Mouse (Mus musculus) forebrain, embryonic 13.5 days (tissue): ENCODE data around the gene Entpd7. TPM values are rescaled to one million over a fixed set of nuclear protein-coding genes. Genes with fewer than 3 reads are reported as not detected.

ENCODE experiments used
- ATAC-seq: fragments of 200-750 bp; cut with Nextera tagmentation; 2 replicates; pipeline ENCODE4 v1.8.0; 2017
- H3K27ac ChIP-seq: fragments of 300-500 bp; sonication (generic); 2 replicates; pipeline ENCODE4 v1.5.1; 2015; ENCODE audit warnings: inconsistent platforms, mild to moderate bottlenecking, moderate library complexity
- H3K27me3 ChIP-seq: fragments of 300-500 bp; sonication (generic); 2 replicates; pipeline ENCODE4 v1.6.1; 2015; ENCODE audit warnings: mild to moderate bottlenecking, inconsistent platforms
- H3K36me3 ChIP-seq: fragments of 300-500 bp; sonication (generic); 2 replicates; pipeline ENCODE4 v1.6.1; 2015; ENCODE audit warnings: mild to moderate bottlenecking, inconsistent platforms; ENCODE audit not compliant: poor library complexity, severe bottlenecking
- H3K4me1 ChIP-seq: fragments of 300-500 bp; sonication (generic); 2 replicates; pipeline ENCODE4 v1.6.1; 2015; ENCODE audit warnings: inconsistent platforms
- H3K4me2 ChIP-seq: fragments of 300-500 bp; sonication (generic); 2 replicates; pipeline ENCODE4 v1.6.1; 2015; ENCODE audit warnings: inconsistent platforms, mild to moderate bottlenecking, moderate library complexity
- H3K4me3 ChIP-seq: fragments of 300-500 bp; sonication (generic); 2 replicates; pipeline ENCODE4 v1.5.1; 2015; ENCODE audit warnings: mild to moderate bottlenecking, inconsistent platforms
- H3K9ac ChIP-seq: fragments of 300-500 bp; sonication (generic); 2 replicates; pipeline ENCODE4 v1.6.1; 2015; ENCODE audit warnings: mild to moderate bottlenecking, inconsistent platforms
- H3K9me3 ChIP-seq: fragments of 300-500 bp; sonication (generic); replicated peaks from 2 replicates; pipeline ENCODE4 v1.6.1; 2016; ENCODE audit warnings: inconsistent platforms
- WGBS: fragments of 180-500 bp; shearing (Covaris S2); methylation state at CpG from one replicate; pipeline ENCODE4 v1.1.7; 2015; 5-methylcytosine and 5-hydroxymethylcytosine counted together
- polyA plus RNA-seq: library from polyadenylated mRNA; unstranded; fragments of >200 nt; fragmentation: Nextera tagmentation; extraction: Ambion mirVana; gene quantifications from 2 replicates; pipeline ENCODE4 v1.2.1, GENCODE M21; 2015

Gene Entpd7
- polyA plus RNA-seq = 7.4 and 8.3 TPM in 2 replicates

GRCm38 (mm10) chr19:43689419-43690246 is at the start of gene Entpd7:
Gene Entpd7, plus strand, starts transcription at chr19:43689672.
- H3K27me3 ChIP-seq = no peaks in the 10 kb centered on the region; the same call in 1 of the 2 replicates
- peak within 1 kb of the TSS; percentile 85 for H3K4me3 ChIP-seq
- peak within 1 kb of the TSS; percentile 71 for H3K27ac ChIP-seq
- H3K36me3 ChIP-seq = peaks cover 5% of the 10 kb centered on the region; the same call in 1 of the 2 replicates
- peak within 1 kb of the TSS; percentile 74 for H3K4me2 ChIP-seq
- peaks cover 17% of the 10 kb centered on the region for H3K4me1 ChIP-seq
- WGBS = under 1% methylated on average over 60 of the region's 60 CpGs
- H3K9me3 ChIP-seq = no peaks in the 10 kb centered on the region
- peak within 1 kb of the TSS; percentile 91 for H3K9ac ChIP-seq
- peak; percentile 99 for ATAC-seq

- no peaks in the 10 kb centered on the region for H3K4me1 ChIP-seq
- no peaks in the 10 kb centered on the region for H3K36me3 ChIP-seq
Observed at GRCm38 (mm10) chr19:43641833-43642232, 47.6 kb upstream of the Entpd7 start.

GRCm38 (mm10) chr19:43642843-43643242 is 46.6 kb upstream of the Entpd7 start:
- H3K9ac ChIP-seq = no peak overlapping the region
- H3K4me3 ChIP-seq = no peak overlapping the region
- no peaks in the 10 kb centered on the region for H3K27me3 ChIP-seq
- H3K27ac ChIP-seq = no peak overlapping the region
- WGBS = 90% methylated on average over 9 of the region's 9 CpGs
- no peak overlapping the region for H3K4me2 ChIP-seq
- H3K9me3 ChIP-seq = no peaks in the 10 kb centered on the region
- no peak for ATAC-seq
- H3K36me3 ChIP-seq = no peaks in the 10 kb centered on the region
- no peaks in the 10 kb centered on the region for H3K4me1 ChIP-seq

More at GRCm38 (mm10) chr19:43641833-43642232, 47.6 kb upstream of the Entpd7 start:
- H3K9me3 ChIP-seq = no peaks in the 10 kb centered on the region
- H3K27ac ChIP-seq = no peak overlapping the region
- H3K4me3 ChIP-seq = no peak overlapping the region
- 73% methylated on average over 11 of the region's 11 CpGs for WGBS
- H3K27me3 ChIP-seq = no peaks in the 10 kb centered on the region
- no peak for ATAC-seq
- no peak overlapping the region for H3K4me2 ChIP-seq
- no peak overlapping the region for H3K9ac ChIP-seq

GRCm38 (mm10) chr19:43645508-43645907 is 44.0 kb upstream of the Entpd7 start:
- no peak for ATAC-seq
- no peak overlapping the region for H3K27ac ChIP-seq
- no peaks in the 10 kb centered on the region for H3K4me1 ChIP-seq
- no peaks in the 10 kb centered on the region for H3K36me3 ChIP-seq
- no peak overlapping the region for H3K9ac ChIP-seq
- 88% methylated on average over 9 of the region's 9 CpGs for WGBS
- H3K9me3 ChIP-seq = no peaks in the 10 kb centered on the region
- H3K4me2 ChIP-seq = no peak overlapping the region
- no peaks in the 10 kb centered on the region for H3K27me3 ChIP-seq
- H3K4me3 ChIP-seq = no peak overlapping the region

- no peaks in the 10 kb centered on the region for H3K4me1 ChIP-seq
- H3K36me3 ChIP-seq = no peaks in the 10 kb centered on the region
- no peaks in the 10 kb centered on the region for H3K27me3 ChIP-seq
- 61% methylated on average over 7 of the region's 7 CpGs for WGBS
- H3K4me2 ChIP-seq = no peak overlapping the region
- ATAC-seq = no peak
- H3K27ac ChIP-seq = no peak overlapping the region
- no peak overlapping the region for H3K9ac ChIP-seq
- H3K4me3 ChIP-seq = no peak overlapping the region
- no peaks in the 10 kb centered on the region for H3K9me3 ChIP-seq
Observed at GRCm38 (mm10) chr19:43646852-43647251, 42.6 kb upstream of the Entpd7 start.

GRCm38 (mm10) chr19:43647261-43647660 is 42.2 kb upstream of the Entpd7 start:
- H3K27me3 ChIP-seq = no peaks in the 10 kb centered on the region
- H3K9ac ChIP-seq = no peak overlapping the region
- H3K4me2 ChIP-seq = no peak overlapping the region
- 93% methylated on average over 9 of the region's 9 CpGs for WGBS
- H3K4me3 ChIP-seq = no peak overlapping the region
- H3K4me1 ChIP-seq = no peaks in the 10 kb centered on the region
- no peak overlapping the region for H3K27ac ChIP-seq
- no peaks in the 10 kb centered on the region for H3K36me3 ChIP-seq
- H3K9me3 ChIP-seq = no peaks in the 10 kb centered on the region
- ATAC-seq = no peak

- H3K36me3 ChIP-seq = no peaks in the 10 kb centered on the region
- H3K4me3 ChIP-seq = no peak overlapping the region
- H3K9me3 ChIP-seq = no peaks in the 10 kb centered on the region
- no peaks in the 10 kb centered on the region for H3K4me1 ChIP-seq
- H3K27ac ChIP-seq = no peak overlapping the region
- no peak overlapping the region for H3K9ac ChIP-seq
- WGBS = 92% methylated on average over 4 of the region's 4 CpGs
- no peak overlapping the region for H3K4me2 ChIP-seq
- H3K27me3 ChIP-seq = no peaks in the 10 kb centered on the region
- no peak for ATAC-seq
Observed at GRCm38 (mm10) chr19:43648343-43648742, 41.1 kb upstream of the Entpd7 start.

- H3K9me3 ChIP-seq = no peaks in the 10 kb centered on the region
- H3K9ac ChIP-seq = no peak overlapping the region
- no peak overlapping the region for H3K27ac ChIP-seq
- no peak for ATAC-seq
- H3K36me3 ChIP-seq = no peaks in the 10 kb centered on the region
- no peaks in the 10 kb centered on the region for H3K4me1 ChIP-seq
- peaks cover 5% of the 10 kb centered on the region for H3K27me3 ChIP-seq
- H3K4me3 ChIP-seq = no peak overlapping the region
- H3K4me2 ChIP-seq = no peak overlapping the region
- 60% methylated on average over 8 of the region's 8 CpGs for WGBS
Observed at GRCm38 (mm10) chr19:43651241-43651785, 38.2 kb upstream of the Entpd7 start.

- Histone ChIP-seq H3K27ac (no peak overlapping the region), H3K36me3 (no peaks in the 10 kb centered on the region), H3K9ac (no peak overlapping the region), H3K9me3 (no peaks in the 10 kb centered on the region), H3K4me3 (no peak overlapping the region), H3K4me1 (no peaks in the 10 kb centered on the region), H3K27me3 (peaks cover 5% of the 10 kb centered on the region), H3K4me2 (no peak overlapping the region)
- WGBS = 37% methylated on average over 11 of the region's 11 CpGs
- ATAC-seq = 0 out of 2 replicates have a peak, but pooled peaks have one; percentile 53
Observed at GRCm38 (mm10) chr19:43655735-43656492, 33.6 kb upstream of the Entpd7 start.

- H3K9ac ChIP-seq = no peak overlapping the region
- 0 out of 2 replicates have a peak, but pooled peaks cover 3% of the 10 kb centered on the region for H3K4me1 ChIP-seq
- 90% methylated on average over 6 of the region's 6 CpGs for WGBS
- H3K36me3 ChIP-seq = peaks cover 19% of the 10 kb centered on the region
- H3K9me3 ChIP-seq = no peaks in the 10 kb centered on the region
- H3K4me2 ChIP-seq = no peak overlapping the region
- no peak for ATAC-seq
- no peak overlapping the region for H3K4me3 ChIP-seq
- peaks cover 5% of the 10 kb centered on the region for H3K27me3 ChIP-seq
- no peak overlapping the region for H3K27ac ChIP-seq
Observed at GRCm38 (mm10) chr19:43659632-43660031, 29.8 kb upstream of the Entpd7 start.

GRCm38 (mm10) chr19:43660774-43661173 is 28.7 kb upstream of the Entpd7 start:
- no peak overlapping the region for H3K4me3 ChIP-seq
- H3K36me3 ChIP-seq = peaks cover 19% of the 10 kb centered on the region
- 0 out of 2 replicates have a peak, but pooled peaks cover 3% of the 10 kb centered on the region for H3K4me1 ChIP-seq
- 87% methylated on average over 9 of the region's 9 CpGs for whole genome bisulfite sequencing
- ATAC-seq = no peak
- H3K9me3 ChIP-seq = no peaks in the 10 kb centered on the region
- H3K27me3 ChIP-seq = no peaks in the 10 kb centered on the region
- no peak overlapping the region for H3K4me2 ChIP-seq
- H3K27ac ChIP-seq = no peak overlapping the region
- no peak overlapping the region for H3K9ac ChIP-seq
